In the genomic region with DNA sequence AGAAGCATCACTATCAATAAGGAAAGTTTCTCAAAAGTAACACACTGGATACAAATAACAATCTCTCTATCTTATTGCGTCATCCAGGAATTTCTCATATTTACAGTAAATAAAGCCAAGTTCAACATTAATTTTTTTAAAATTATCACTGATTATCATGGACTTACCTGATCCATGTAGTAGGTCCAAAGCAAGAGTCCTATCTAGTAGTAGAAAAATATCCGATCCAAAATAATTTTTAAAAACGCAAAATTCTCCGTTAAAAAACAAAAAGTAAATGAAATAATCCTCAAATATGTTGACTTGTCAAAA, we compare ENCODE assay signal across 8 mouse cellular contexts. TPM values are rescaled to one million over a fixed set of nuclear protein-coding genes. Genes with fewer than 3 reads are reported as not detected.
DNase-seq lines count a peak whose midpoint lies in the region; ATAC-seq and TF ChIP-seq lines count a peak whose summit lies in the region.

No protein-coding gene starts in this region.

- peak overlapping the region; percentile 95; the same call in 1 of the 2 replicates for H3K27ac ChIP-seq in cerebellum, adult 2 months (ENCODE audit: insufficient read depth, low read length)
- peak overlapping the region; percentile 99 for H3K27ac ChIP-seq in neural tube, embryonic 11.5 days (ENCODE audit: low read depth, low read length)
- peak overlapping the region; percentile 100 for H3K27ac ChIP-seq in limb, embryonic 14.5 days (replicated peaks; ENCODE audit: low read depth, low read length)
- H3K27ac ChIP-seq in stomach, embryonic 15.5 days, result peak overlapping the region; percentile 99

- H3K9ac ChIP-seq in neural tube, embryonic 11.5 days (ENCODE audit: low read length), result peak overlapping the region; percentile 95
- H3K9ac ChIP-seq in limb, embryonic 14.5 days (ENCODE audit: low read depth, low read length, severe bottlenecking), result peak overlapping the region; percentile 97
- H3K9ac ChIP-seq in stomach, embryonic 15.5 days, result peak overlapping the region; percentile 77; the same call in 1 of the 2 replicates

- under 1% methylated on average over 4 of the region's 4 CpGs for WGBS in cerebellum, adult 2 months
- WGBS in neural tube, embryonic 11.5 days, result 1% methylated on average over 4 of the region's 4 CpGs
- 0% methylated on average over 4 of the region's 4 CpGs for WGBS in limb, embryonic 14.5 days
- WGBS in stomach, embryonic 15.5 days, result under 1% methylated on average over 4 of the region's 4 CpGs

- peak overlapping the region; percentile 71 for H3K4me3 ChIP-seq in cerebellum, adult 2 months (replicated peaks; ENCODE audit: insufficient read depth, low read depth, low read length)
- peak overlapping the region; percentile 80 for H3K4me3 ChIP-seq in neural tube, embryonic 11.5 days (ENCODE audit: low read depth, low read length)
- H3K4me3 ChIP-seq in limb, embryonic 14.5 days (replicated peaks; ENCODE audit: low read length), result peak overlapping the region; percentile 75
- H3K4me3 ChIP-seq in stomach, embryonic 15.5 days (replicated peaks), result peak overlapping the region; percentile 60

- TF ChIP-seq POLR2A in cerebellum, adult 2 months (IDR thresholded peaks at IDR 0.05; ENCODE audit: borderline replicate concordance, insufficient read depth, low read length), result no peak
- TF ChIP-seq POLR2A in limb, embryonic 14.5 days (IDR thresholded peaks at IDR 0.05; ENCODE audit: borderline replicate concordance, extremely low read depth, insufficient read depth, insufficient read length), result no peak

- peaks cover 2% of the 10 kb centered on the region; the same call in 1 of the 2 replicates for H3K4me1 ChIP-seq in cerebellum, adult 2 months (ENCODE audit: control insufficient read depth, insufficient read depth, low read length)
- peaks cover 7% of the 10 kb centered on the region; the same call in 1 of the 2 replicates for H3K4me1 ChIP-seq in neural tube, embryonic 11.5 days (ENCODE audit: control insufficient read depth, insufficient read depth, low read length)
- H3K4me1 ChIP-seq in limb, embryonic 14.5 days (ENCODE audit: control insufficient read depth, insufficient read depth, low read length), result peaks cover 10% of the 10 kb centered on the region
- H3K4me1 ChIP-seq in stomach, embryonic 15.5 days, result peaks cover 3% of the 10 kb centered on the region; the same call in 1 of the 2 replicates

- no peaks in the 10 kb centered on the region for H3K36me3 ChIP-seq in neural tube, embryonic 11.5 days (ENCODE audit: control insufficient read depth, insufficient read depth, low read length)
- peaks cover 15% of the 10 kb centered on the region for H3K36me3 ChIP-seq in limb, embryonic 14.5 days (ENCODE audit: control insufficient read depth, insufficient read depth, low read length)
- no peaks in the 10 kb centered on the region for H3K36me3 ChIP-seq in stomach, embryonic 15.5 days

- DNase-seq in cerebellum, adult 2 months, result no peak
- DNase-seq in cerebellum, adult 9-11 months, result no peak
- DNase-seq in neural tube, embryonic 11.5 days (ENCODE audit: low spot score), result no peak
- DNase-seq in neural tube, embryonic 10.5 days (ENCODE audit: extremely low spot score, low spot score), result no peak
- no peak for DNase-seq in limb, embryonic 14.5 days (ENCODE audit: low spot score)
- no peak for DNase-seq in c-Kit-positive CD71-positive TER-119-positive erythroid progenitor cells, embryonic 14.5 days (ENCODE audit: low spot score)
- no peak for DNase-seq in right cerebral cortex, postnatal 14 days

- no peaks in the 10 kb centered on the region for H3K27me3 ChIP-seq in cerebellum, adult 2 months (ENCODE audit: control insufficient read depth, insufficient read depth, low read length)
- no peaks in the 10 kb centered on the region for H3K27me3 ChIP-seq in neural tube, embryonic 11.5 days (ENCODE audit: control insufficient read depth, insufficient read depth, low read length)
- no peaks in the 10 kb centered on the region for H3K27me3 ChIP-seq in limb, embryonic 14.5 days (ENCODE audit: control insufficient read depth, insufficient read depth, low read length)
- no peaks in the 10 kb centered on the region for H3K27me3 ChIP-seq in stomach, embryonic 15.5 days (replicated peaks)

- no peaks in the 10 kb centered on the region for H3K9me3 ChIP-seq in neural tube, embryonic 11.5 days (ENCODE audit: control insufficient read depth, low read length)
- H3K9me3 ChIP-seq in limb, embryonic 14.5 days (ENCODE audit: control insufficient read depth, low read length), result no peaks in the 10 kb centered on the region
- H3K9me3 ChIP-seq in stomach, embryonic 15.5 days, result no peaks in the 10 kb centered on the region

- no peak for TF ChIP-seq CTCF in cerebellum, adult 2 months (IDR thresholded peaks at IDR 0.05; ENCODE audit: borderline replicate concordance, insufficient read depth, low read depth, low read length)

- no peak for ATAC-seq in neural tube, embryonic 11.5 days (ENCODE audit: insufficient read depth, low FRiP score, low TSS enrichment)
- no peak for ATAC-seq in limb, embryonic 14.5 days (ENCODE audit: low FRiP score, low read depth)
- ATAC-seq in stomach, embryonic 15.5 days (ENCODE audit: insufficient read depth, low FRiP score, low read depth), result no peak

- H3K4me2 ChIP-seq in neural tube, embryonic 11.5 days (ENCODE audit: low read depth), result peak overlapping the region; percentile 70
- H3K4me2 ChIP-seq in limb, embryonic 14.5 days (replicated peaks; ENCODE audit: low read depth, low read length, severe bottlenecking), result peak overlapping the region; percentile 56
- peak overlapping the region; percentile 45; the same call in 1 of the 2 replicates for H3K4me2 ChIP-seq in stomach, embryonic 15.5 days

RNA-seq across cellular contexts. Expression of a gene that starts 0.6 kb away (rescaled TPM):
- polyA plus RNA-seq in cerebellum, adult 2 months (2012; rRNA removed), result 49.2 and 50.5 TPM in 2 replicates
- polyA plus RNA-seq in neural tube, embryonic 11.5 days (2014; fragmentation: Nextera tagmentation; extraction: Ambion mirVana), result 43.7 and 44.7 TPM in 2 replicates
- 55.6 and 61.7 TPM in 2 replicates for polyA plus RNA-seq in limb, embryonic 14.5 days (2012; rRNA removed)
- polyA plus RNA-seq in limb, embryonic 14.5 days (2014; fragmentation: Nextera tagmentation; extraction: Ambion mirVana), result 56.5 and 65.4 TPM in 2 replicates
- polyA plus RNA-seq in stomach, embryonic 15.5 days (2015; fragmentation: Nextera tagmentation; extraction: Ambion mirVana), result 43.3 and 48.8 TPM in 2 replicates
